Mouse (Mus musculus): ENCODE measurements around the gene Zfp62. TPM values are rescaled to one million over a fixed set of nuclear protein-coding genes. Genes with fewer than 3 reads are reported as not detected.
"Not testable (repeated sequence)": the region's sequence is repeated elsewhere in the genome, so short reads cannot be mapped to it uniquely, and the experiment has no call there.

The Zfp62 gene
- polyA plus RNA-seq, 1 experiment from 2014 or later = 34.6 TPM

GRCm38 (mm10) chr11:49191083-49191482, 12.0 kb upstream of the Zfp62 start:
- 49% methylated on average over 2 of the region's 2 CpGs for WGBS
- Histone ChIP-seq H3K27me3 (ENCODE audit: insufficient read depth, poor library complexity, severe bottlenecking) (no peaks in the 10 kb centered on the region), H3K36me3 (no peaks in the 10 kb centered on the region), H3K27ac (no peak overlapping the region), H3K4me1 (no peaks in the 10 kb centered on the region), H3K9me3 (no peaks in the 10 kb centered on the region), H3K4me3 (no peak overlapping the region)
- DNase-seq (ENCODE audit: low spot score) = no peak

GRCm38 (mm10) chr11:49194771-49195170, 8.3 kb upstream of the Zfp62 start:
- WGBS = 94% methylated on average over 9 of the region's 9 CpGs
- H3K36me3 ChIP-seq; H3K4me1 ChIP-seq; H3K4me3 ChIP-seq; H3K27ac ChIP-seq; DNase-seq (ENCODE audit: low spot score); H3K27me3 ChIP-seq (ENCODE audit: insufficient read depth, poor library complexity, severe bottlenecking); H3K9me3 ChIP-seq: not testable (repeated sequence)

- H3K27me3 ChIP-seq (ENCODE audit: insufficient read depth, poor library complexity, severe bottlenecking) = no peaks in the 10 kb centered on the region
- no peaks in the 10 kb centered on the region for H3K36me3 ChIP-seq
- H3K27ac ChIP-seq = no peak overlapping the region
- WGBS = 74% methylated on average over 7 of the region's 7 CpGs
- H3K4me1 ChIP-seq = no peaks in the 10 kb centered on the region
- no peaks in the 10 kb centered on the region for H3K9me3 ChIP-seq
- H3K4me3 ChIP-seq = no peak overlapping the region
- no peak for DNase-seq (ENCODE audit: low spot score)
Observed at GRCm38 (mm10) chr11:49195819-49196322, 7.2 kb upstream of the Zfp62 start.

DNA sequence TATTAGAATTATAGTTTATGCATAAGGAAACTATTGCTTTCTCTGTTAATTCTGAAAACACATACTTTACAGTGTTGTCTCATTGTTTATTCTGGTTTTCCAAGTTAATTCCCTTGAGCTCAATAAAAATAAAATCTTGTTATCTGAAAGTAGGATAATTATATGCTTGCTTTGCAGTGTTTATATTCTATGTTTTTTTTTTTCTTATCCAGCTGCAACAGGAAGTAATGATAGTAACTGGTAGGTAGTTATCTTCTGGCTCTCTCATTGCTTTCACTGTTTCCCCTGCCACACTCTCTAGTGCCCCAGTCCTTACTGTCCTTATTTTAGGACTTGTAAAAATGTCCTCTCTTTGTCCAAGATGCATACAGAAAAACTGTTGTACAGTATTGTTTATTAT, 2.4 kb upstream of the Zfp62 start:
- Histone ChIP-seq H3K27me3 (ENCODE audit: insufficient read depth, poor library complexity, severe bottlenecking) (no peaks in the 10 kb centered on the region), H3K9me3 (no peaks in the 10 kb centered on the region), H3K4me3 (no peak overlapping the region), H3K27ac (no peak overlapping the region), H3K4me1 (peaks cover 13% of the 10 kb centered on the region), H3K36me3 (no peaks in the 10 kb centered on the region)
- DNase-seq (ENCODE audit: low spot score) = no peak

GRCm38 (mm10) chr11:49201142-49201541, 1.9 kb upstream of the Zfp62 start:
- Histone ChIP-seq H3K4me1 (peaks cover 13% of the 10 kb centered on the region), H3K27ac (no peak overlapping the region), H3K4me3 (no peak overlapping the region), H3K36me3 (peaks cover under 1% of the 10 kb centered on the region; the same call in 1 of the 2 replicates), H3K9me3 (no peaks in the 10 kb centered on the region), H3K27me3 (ENCODE audit: insufficient read depth, poor library complexity, severe bottlenecking) (no peaks in the 10 kb centered on the region)
- DNase-seq (ENCODE audit: low spot score) = no peak

GRCm38 (mm10) chr11:49202071-49202470, 1.0 kb upstream of the Zfp62 start:
- H3K27ac ChIP-seq = peak overlapping the region; percentile 100
- peaks cover 17% of the 10 kb centered on the region for H3K4me1 ChIP-seq
- H3K36me3 ChIP-seq = peaks cover 9% of the 10 kb centered on the region; the same call in 1 of the 2 replicates
- 59% methylated on average over 2 of the region's 2 CpGs for WGBS
- no peaks in the 10 kb centered on the region for H3K27me3 ChIP-seq (ENCODE audit: insufficient read depth, poor library complexity, severe bottlenecking)
- H3K4me3 ChIP-seq = peak overlapping the region; percentile 86
- no peaks in the 10 kb centered on the region for H3K9me3 ChIP-seq
- no peak for DNase-seq (ENCODE audit: low spot score)

GRCm38 (mm10) chr11:49202523-49203061, 500 bp upstream of the Zfp62 start:
- no peaks in the 10 kb centered on the region for H3K27me3 ChIP-seq (ENCODE audit: insufficient read depth, poor library complexity, severe bottlenecking)
- H3K36me3 ChIP-seq = peaks cover 14% of the 10 kb centered on the region
- peak overlapping the region; percentile 100 for H3K27ac ChIP-seq
- no peaks in the 10 kb centered on the region for H3K9me3 ChIP-seq
- 3% methylated on average over 10 of the region's 10 CpGs for WGBS
- peaks cover 17% of the 10 kb centered on the region for H3K4me1 ChIP-seq
- peak; percentile 73 for DNase-seq (ENCODE audit: low spot score)
- peak overlapping the region; percentile 86 for H3K4me3 ChIP-seq

GRCm38 (mm10) chr11:49203771-49204497, 842 bp downstream of the Zfp62 start:
- no peaks in the 10 kb centered on the region for H3K9me3 ChIP-seq
- DNase-seq (ENCODE audit: low spot score) = peak; percentile 89
- under 1% methylated on average over 24 of the region's 24 CpGs for WGBS

GRCm38 (mm10) chr11:49205080-49205590, 2.0 kb downstream of the Zfp62 start:
- 72% methylated on average over 6 of the region's 6 CpGs for WGBS
- no peaks in the 10 kb centered on the region for H3K9me3 ChIP-seq
- H3K4me3 ChIP-seq = peak overlapping the region; percentile 86
- no peak overlapping the region; the same call in 1 of the 2 replicates for H3K27ac ChIP-seq
- peaks cover 16% of the 10 kb centered on the region for H3K36me3 ChIP-seq
- H3K27me3 ChIP-seq (ENCODE audit: insufficient read depth, poor library complexity, severe bottlenecking) = no peaks in the 10 kb centered on the region
- H3K4me1 ChIP-seq = peaks cover 17% of the 10 kb centered on the region
- DNase-seq (ENCODE audit: low spot score) = no peak

More at GRCm38 (mm10) chr11:49203771-49204497, 842 bp downstream of the Zfp62 start:
- Histone ChIP-seq H3K27ac (peak overlapping the region; percentile 100), H3K4me3 (peak overlapping the region; percentile 86), H3K27me3 (ENCODE audit: insufficient read depth, poor library complexity, severe bottlenecking) (no peaks in the 10 kb centered on the region), H3K4me1 (peaks cover 17% of the 10 kb centered on the region), H3K36me3 (peaks cover 16% of the 10 kb centered on the region)

GRCm38 (mm10) chr11:49207495-49207894, 4.4 kb downstream of the Zfp62 start:
- no peak for DNase-seq (ENCODE audit: low spot score)
- 88% methylated on average over 1 of the region's 1 CpGs for WGBS
- peaks cover 16% of the 10 kb centered on the region for H3K36me3 ChIP-seq
- H3K4me1 ChIP-seq = 0 out of 2 replicates have a peak, but pooled peaks cover 11% of the 10 kb centered on the region
- no peaks in the 10 kb centered on the region for H3K9me3 ChIP-seq
- no peak overlapping the region for H3K4me3 ChIP-seq
- H3K27ac ChIP-seq = no peak overlapping the region
- no peaks in the 10 kb centered on the region for H3K27me3 ChIP-seq (ENCODE audit: insufficient read depth, poor library complexity, severe bottlenecking)

GRCm38 (mm10) chr11:49212577-49212976, 9.5 kb downstream of the Zfp62 start:
- H3K4me1 ChIP-seq = no peaks in the 10 kb centered on the region
- no peak overlapping the region for H3K27ac ChIP-seq
- no peak for DNase-seq (ENCODE audit: low spot score)
- no peaks in the 10 kb centered on the region for H3K27me3 ChIP-seq (ENCODE audit: insufficient read depth, poor library complexity, severe bottlenecking)
- H3K36me3 ChIP-seq = peaks cover 52% of the 10 kb centered on the region
- H3K4me3 ChIP-seq = no peak overlapping the region
- no peaks in the 10 kb centered on the region for H3K9me3 ChIP-seq

- no peak overlapping the region for H3K27ac ChIP-seq
- no peak for DNase-seq (ENCODE audit: low spot score)
- H3K4me3 ChIP-seq = no peak overlapping the region
- H3K9me3 ChIP-seq = no peaks in the 10 kb centered on the region
- H3K36me3 ChIP-seq = peaks cover 51% of the 10 kb centered on the region
- H3K27me3 ChIP-seq (ENCODE audit: insufficient read depth, poor library complexity, severe bottlenecking) = no peaks in the 10 kb centered on the region
- H3K4me1 ChIP-seq = no peaks in the 10 kb centered on the region
- WGBS = 96% methylated on average over 1 of the region's 1 CpGs
Observed at GRCm38 (mm10) chr11:49213505-49213904, 10.4 kb downstream of the Zfp62 start.

DNA sequence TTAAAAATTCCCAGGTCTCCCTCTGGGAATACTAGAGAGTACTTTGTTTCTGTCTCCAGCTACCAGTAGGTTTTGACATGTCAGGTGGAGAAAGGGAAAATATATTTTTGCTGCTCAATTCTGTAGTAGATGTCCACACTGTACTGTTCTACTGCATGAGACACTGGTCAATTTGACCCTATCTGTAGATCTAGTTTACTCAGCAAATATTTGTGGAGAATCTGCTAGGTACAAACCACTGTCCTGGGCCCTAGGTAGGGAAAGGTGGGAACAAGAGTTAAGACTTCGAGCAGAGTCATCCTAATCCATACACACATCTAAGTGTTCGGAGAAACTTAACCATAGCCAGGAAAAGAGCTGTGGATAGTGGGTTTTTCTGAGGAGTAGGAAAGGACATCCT, 16.2 kb downstream of the Zfp62 start:
- H3K27ac ChIP-seq = no peak overlapping the region
- no peaks in the 10 kb centered on the region for H3K9me3 ChIP-seq
- H3K4me3 ChIP-seq = no peak overlapping the region
- peaks cover 35% of the 10 kb centered on the region for H3K36me3 ChIP-seq
- DNase-seq (ENCODE audit: low spot score) = no peak
- no peaks in the 10 kb centered on the region for H3K4me1 ChIP-seq
- WGBS = 90% methylated on average over 2 of the region's 2 CpGs
- no peaks in the 10 kb centered on the region for H3K27me3 ChIP-seq (ENCODE audit: insufficient read depth, poor library complexity, severe bottlenecking)

Data from heart, embryonic 10.5 days (tissue).